Mouse (Mus musculus) right cerebral cortex, adult 2 months (tissue): ENCODE measurements around the gene Pnpla7.

Source experiments
- DNase-seq, 2 experiments: peaks; one replicate each; pipeline ENCODE4 v3.0.0; 2021 to 2022; ENCODE audit warnings: low spot score in 2 of 2

The Pnpla7 gene

DNA sequence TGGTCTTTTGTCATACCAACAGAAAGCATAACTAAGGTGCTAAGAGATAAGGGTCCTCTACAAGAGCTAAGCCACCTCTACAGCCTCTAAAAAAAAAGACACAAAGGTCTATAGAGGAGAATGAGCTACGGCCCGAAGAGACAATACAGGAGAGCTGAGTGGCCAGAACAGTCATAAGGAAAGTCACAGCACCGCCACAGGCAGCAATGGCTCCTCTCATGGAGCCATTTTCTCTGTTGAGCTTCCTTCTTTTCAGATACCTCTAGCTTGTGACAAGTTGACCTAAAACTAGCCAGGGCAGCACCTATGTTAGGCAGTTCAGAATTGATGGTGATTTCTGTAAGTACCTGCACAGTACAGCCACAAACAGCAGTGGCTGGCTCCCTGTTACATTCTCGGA lies 90.7 kb downstream of the Pnpla7 start:
- no peak for DNase-seq

DNA sequence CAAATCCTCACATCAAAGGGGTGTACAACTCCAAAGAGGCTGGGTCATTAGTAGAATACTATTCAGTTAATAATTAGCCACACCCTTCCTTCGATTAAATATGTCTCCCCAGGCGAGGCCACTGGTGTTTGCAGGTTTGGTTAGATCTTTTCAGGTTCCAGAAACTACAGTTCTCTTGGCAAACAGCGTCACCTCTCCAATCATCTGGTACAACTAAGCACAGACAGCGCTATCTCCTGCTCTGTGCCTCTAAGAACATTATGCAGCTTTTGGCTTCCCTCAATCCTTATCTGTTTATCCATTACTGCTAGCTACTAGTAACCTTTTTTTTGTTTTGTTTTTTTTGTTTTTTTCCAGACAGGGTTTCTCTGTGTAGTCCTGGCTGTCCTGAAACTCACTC lies 93.7 kb downstream of the Pnpla7 start:
- DNase-seq: no peak

DNA sequence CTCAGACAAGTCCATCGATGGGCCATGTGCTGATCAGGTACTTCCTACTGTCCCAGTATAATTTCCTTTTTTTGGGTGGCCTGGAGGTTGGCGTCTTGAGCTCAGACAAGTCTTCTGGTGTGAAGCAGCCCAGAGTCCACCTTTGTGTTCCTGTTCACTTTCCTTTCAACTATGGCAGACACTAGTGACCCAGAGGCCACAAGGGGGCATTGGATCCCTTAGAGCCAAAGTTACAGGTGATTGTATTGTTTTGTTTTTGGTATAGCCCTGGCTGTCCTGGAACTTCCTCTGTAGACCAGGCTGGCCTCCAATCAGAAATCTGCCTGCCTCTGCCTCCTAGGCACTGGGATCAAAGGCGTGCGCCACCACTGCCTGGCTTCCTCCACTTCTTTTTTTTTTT lies 96.6 kb downstream of the Pnpla7 start:
- DNase-seq: no peak

DNA sequence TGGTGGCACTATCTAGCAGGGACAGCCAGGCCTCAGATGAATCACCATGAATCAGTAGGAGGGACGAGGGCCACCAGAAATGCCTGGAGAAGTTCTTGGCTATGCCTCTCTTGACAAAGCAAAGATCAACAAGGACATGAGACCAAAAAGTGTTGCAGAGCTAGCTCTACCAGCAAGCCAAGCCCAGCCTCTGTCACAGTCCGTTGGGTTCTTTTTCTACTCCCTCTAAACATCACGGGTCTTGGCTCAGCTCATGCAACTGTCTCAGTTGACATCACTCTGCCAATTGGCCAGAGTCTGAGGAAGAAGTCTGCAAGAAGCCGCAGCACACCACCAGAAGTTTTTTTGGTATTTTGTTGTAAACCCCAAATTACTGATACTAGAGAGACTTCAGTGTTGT lies 99.7 kb downstream of the Pnpla7 start:
- no peak for DNase-seq

DNA sequence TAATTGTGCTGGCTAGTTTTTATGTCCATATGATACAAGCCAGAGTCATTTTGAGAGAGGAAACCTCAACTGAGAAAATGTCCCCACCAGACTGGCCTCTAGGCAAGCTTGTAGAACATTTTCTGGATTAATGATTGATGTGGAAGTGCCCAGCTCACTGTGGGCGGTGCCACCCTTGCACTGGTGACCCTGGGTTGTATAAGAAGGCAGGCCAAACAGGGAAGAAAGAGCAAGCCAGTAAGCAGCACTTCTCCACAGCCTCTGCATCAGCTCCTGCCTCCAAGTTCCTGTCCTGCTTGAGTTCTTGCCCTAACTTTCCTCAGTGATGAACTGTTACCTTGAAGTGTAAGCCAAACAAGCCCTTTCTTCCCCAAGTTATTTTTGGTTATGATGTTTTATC lies 103.1 kb downstream of the Pnpla7 start:
- no peak for DNase-seq

DNA sequence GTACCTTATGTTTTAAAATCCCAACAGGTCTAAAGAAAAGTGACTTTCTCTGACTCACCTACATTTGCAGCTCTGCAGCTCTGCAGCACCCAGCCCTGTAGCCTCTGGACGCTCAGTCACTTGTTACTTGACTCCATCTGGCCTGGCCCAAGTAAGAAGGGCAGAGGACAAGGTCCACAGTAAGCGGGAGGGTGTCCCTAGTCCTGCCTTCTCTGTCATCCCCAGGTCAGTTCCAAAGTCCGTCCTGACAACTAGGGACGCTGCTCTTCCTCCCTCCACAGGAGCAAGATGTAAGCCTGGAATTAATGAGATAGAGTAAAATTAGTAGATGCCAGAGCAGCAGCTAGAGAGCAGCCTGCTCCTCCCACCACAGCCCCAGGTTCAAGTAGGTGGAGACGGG lies 104.2 kb downstream of the Pnpla7 start, which contains the start of gene Entpd8:
TSS of gene Entpd8 (plus strand) at position 229 of the 400 bp plus-strand sequence.
- DNase-seq: no peak

DNA sequence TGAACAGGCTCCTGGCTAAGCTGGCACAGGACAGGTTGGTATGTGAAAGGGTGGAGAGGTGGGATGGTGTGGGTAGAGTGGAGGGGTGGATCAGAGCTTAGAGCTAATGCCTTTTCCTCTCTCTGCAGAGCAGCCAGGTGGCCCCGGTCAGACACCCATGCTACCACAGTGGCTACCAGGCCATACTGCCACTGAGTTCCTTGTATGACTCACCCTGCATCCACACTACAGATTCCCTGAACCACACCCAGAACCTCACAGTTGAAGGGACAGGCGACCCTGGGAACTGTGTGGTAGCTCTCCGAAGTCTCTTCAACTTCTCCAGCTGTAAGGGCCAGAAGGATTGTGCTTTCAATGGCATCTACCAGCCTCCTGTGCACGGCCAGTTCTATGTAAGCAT lies 107.9 kb downstream of the Pnpla7 start:
- DNase-seq: no peak

DNA sequence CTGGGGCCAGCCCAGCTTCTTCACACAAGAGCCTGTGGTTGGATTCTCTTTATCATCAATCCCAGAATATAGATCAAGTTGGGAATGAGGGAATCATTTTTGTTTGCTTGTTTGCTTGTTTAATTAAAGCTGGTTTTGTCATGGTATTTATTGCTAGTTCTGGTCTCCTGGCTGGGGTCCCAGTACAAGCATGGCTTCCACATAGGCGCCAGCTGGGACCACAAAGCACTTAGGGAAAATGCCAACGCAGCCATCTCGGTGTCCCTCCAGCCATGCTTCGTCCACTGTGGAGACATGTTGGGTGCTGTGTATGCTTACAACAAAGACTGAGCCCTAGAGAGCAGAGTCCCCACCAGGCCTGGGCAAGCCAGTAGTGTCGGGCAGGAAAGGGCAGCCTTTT lies 109.7 kb downstream of the Pnpla7 start:
- DNase-seq: no peak

DNA sequence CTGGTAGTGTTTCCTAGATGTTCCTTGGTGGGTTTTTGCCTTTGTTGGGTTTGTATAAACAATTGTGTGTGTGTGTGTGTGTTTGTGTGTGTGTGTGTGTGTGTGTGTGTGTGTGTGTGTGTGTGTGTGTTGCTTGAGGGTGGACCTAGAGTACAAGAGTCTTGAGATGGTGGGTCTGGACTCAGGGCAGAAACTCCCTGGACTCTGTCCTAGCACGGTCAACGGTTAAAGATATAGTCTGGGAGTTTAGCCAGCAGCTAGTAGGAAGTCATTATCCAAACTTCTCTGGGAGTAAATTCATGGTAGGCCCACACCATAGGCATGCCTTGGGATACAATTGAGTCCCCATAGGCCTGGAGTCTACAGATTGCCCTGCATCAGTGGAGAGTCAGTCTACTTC lies 112.0 kb downstream of the Pnpla7 start:
- no peak for DNase-seq

DNA sequence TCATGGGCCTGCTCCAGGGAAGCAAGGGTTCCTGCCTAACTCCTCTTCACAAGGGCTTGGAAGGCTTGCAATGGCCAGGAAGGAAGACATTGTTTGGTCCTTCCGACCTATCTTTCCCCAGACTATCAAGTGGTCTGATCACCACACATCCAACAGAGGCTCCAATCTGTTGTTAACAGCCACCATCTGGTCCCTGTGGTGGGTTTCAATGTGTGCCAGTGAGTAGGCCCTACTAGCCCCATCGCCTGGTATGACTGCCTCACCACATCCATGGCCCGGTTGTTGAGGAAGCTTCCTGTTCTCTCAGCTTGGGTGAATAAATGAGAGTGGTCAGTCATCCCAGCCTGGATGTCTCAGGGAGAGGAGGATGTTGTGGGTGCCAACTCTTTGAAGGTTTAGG lies 112.8 kb downstream of the Pnpla7 start:
- no peak for DNase-seq

DNA sequence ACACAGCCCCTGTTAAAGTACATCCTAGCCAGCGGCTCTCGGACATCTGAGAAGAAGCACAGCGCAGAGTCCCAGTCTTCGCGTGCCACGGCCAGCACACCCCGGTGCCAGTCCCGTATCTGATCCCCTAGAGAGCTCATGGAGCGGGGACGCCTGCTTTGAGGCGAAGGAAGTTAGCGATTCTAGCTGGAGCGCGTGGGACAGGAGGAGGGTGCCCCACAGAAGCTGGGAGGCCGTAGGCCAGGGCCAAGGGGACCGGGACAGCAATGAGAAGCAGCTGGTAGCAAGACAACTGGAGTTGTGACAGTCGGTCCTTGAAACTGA lies 118.9 kb downstream of the Pnpla7 start:
- no peak for DNase-seq

DNA sequence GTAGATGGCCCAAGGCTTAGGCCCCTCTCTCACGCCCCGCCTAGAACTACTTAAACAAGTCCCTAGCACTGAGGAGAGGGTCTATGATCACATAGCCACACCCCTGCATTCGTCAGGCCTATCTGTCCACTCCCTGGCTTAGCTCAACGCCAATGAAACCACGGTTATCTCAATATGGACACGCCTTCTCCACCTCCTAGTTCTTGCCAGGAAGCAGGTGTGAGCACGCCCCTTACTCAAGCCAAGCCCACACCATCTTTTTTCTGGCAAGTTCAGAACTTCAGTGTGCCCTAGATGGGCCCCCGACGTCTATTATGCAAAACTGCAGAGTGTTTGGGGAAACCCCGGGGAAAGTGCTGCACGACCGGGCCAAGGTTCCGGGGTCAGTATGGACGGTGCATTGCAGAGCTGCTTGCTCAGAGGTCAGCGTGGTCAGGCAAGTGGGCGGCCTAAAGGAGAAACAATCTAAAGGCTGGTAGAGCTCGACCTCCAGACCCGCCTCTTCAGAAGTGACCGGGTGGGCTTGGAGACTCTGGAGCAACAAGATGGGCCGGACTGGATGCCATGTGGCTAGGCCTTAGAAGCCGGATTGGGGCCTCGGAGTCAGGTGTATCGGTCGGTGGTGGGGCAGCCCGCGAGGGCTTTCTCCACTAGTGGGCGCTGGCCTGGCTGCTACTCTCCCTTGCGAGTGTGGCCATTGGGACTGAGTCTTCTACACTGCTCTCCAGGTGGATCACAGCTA lies 119.4 kb downstream of the Pnpla7 start, which contains the start of gene Noxa1:
TSS of gene Noxa1 (minus strand) at position 41 of the 742 bp plus-strand sequence.
- DNase-seq: no peak

DNA sequence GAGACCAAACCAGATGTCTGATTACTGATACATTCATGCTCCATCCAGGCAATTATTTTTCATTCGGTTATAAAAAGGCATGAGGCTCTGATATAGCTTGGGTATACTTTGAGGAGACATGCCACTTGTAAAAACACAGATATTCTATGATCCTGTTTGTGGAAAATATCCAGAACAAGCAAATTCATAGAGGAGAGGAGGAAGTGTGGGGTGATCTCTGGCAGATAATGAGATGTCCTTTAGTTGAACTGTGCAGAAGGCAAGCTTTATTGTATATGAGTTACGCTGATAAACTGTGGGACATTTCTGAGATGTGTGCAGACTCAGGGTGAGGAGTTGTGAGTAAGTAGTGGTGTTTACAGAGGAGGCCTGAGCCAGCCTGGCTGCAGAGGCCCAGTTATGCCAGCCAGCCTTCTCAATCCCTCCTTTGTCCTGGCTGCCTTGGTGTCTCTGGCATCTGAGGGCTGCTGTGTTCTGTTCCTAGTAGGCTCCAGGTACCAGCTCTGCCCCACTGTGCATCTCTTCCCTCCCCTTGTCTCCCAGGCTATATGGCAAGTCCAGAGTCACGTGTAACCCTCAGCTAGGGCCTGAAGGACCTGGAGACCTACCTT lies 122.3 kb downstream of the Pnpla7 start:
- no peak for DNase-seq

DNA sequence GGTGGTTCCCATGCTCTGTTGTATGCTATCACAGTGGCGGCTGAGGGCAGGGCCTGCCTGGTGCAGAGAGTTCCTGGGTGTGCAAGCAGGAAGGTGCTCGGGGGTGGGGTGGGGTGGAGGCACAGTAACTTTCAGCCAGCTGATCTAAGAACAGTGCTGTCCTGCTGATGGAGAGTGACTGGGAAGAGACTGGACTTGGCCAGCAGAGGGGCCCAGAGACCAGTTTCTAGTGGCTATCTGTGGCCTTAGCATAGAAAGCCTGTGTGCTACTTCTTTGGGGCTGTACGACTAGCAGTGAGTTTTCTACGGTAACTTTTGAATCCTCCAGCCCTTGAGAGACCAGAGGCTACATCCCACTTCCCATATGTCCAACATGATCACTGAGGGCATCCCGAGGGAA lies 123.1 kb downstream of the Pnpla7 start:
- peak; percentile 20 to 34 for DNase-seq

DNA sequence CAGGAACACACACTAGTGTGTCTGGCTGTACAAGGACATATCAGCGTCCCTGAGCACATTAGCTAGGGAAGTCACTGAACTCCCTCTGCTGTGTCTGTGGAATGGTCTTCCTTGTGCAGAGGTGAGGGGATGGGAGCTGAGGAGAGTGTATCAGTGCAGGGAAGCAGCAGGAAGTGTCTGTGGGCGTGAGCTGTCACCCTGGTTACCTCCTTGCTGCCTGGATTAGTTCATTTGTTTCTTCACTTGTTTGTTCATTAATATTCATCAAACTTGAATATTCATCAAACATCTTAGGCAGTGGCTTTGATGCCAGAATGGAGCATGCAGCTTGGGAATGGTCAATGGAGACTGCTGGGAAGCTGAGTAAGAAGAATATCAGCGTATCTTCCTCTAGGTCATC lies 123.9 kb downstream of the Pnpla7 start:
- DNase-seq: no peak
